Mouse (Mus musculus) neural tube, embryonic 11.5 days (tissue): ENCODE results near the gene Irgm1. TPM values are rescaled to one million over a fixed set of nuclear protein-coding genes. Genes with fewer than 3 reads are reported as not detected.
"Not testable (repeated sequence)": the region's sequence is repeated elsewhere in the genome, so short reads cannot be mapped to it uniquely, and the experiment has no call there.

ENCODE experiments used
- ATAC-seq: fragments of 200-750 bp; cut with Nextera tagmentation; 2 replicates; pipeline ENCODE4 v1.8.0; 2017; ENCODE audit warnings: moderate number of reproducible peaks, mild to moderate bottlenecking, moderate TSS enrichment, moderate library complexity; ENCODE audit not compliant: insufficient read depth, low FRiP score, low TSS enrichment
- DNase-seq: peaks from one replicate; pipeline ENCODE4 v3.0.0-alpha.2; 2015; ENCODE audit warnings: low spot score
- H3K27ac ChIP-seq: fragments of 300-500 bp; sonication (generic); 2 replicates; pipeline ENCODE4 v1.5.1; 2014; ENCODE audit warnings: low read depth, mild to moderate bottlenecking, low read length
- H3K27me3 ChIP-seq: fragments of 300-500 bp; sonication (generic); 2 replicates; pipeline ENCODE4 v1.6.1; 2014; ENCODE audit warnings: mild to moderate bottlenecking, low read length, mixed read lengths; ENCODE audit not compliant: control insufficient read depth, insufficient read depth
- H3K36me3 ChIP-seq: fragments of 300-500 bp; sonication (generic); 2 replicates; pipeline ENCODE4 v1.6.1; 2014; ENCODE audit warnings: mild to moderate bottlenecking, low read length, moderate library complexity, mixed read lengths; ENCODE audit not compliant: control insufficient read depth, insufficient read depth
- H3K4me1 ChIP-seq: fragments of 300-500 bp; sonication (generic); 2 replicates; pipeline ENCODE4 v1.6.1; 2014; ENCODE audit warnings: low read length, mixed read lengths; ENCODE audit not compliant: control insufficient read depth, insufficient read depth
- H3K4me2 ChIP-seq: fragments of 300-500 bp; sonication (generic); 2 replicates; pipeline ENCODE4 v1.6.1; 2014; ENCODE audit warnings: low read depth, mild to moderate bottlenecking, moderate library complexity
- H3K4me3 ChIP-seq: fragments of 300-500 bp; sonication (generic); 2 replicates; pipeline ENCODE4 v1.5.1; 2014; ENCODE audit warnings: low read depth, low read length
- H3K9ac ChIP-seq: fragments of 300-500 bp; sonication (generic); 2 replicates; pipeline ENCODE4 v1.6.1; 2014; ENCODE audit warnings: mild to moderate bottlenecking, low read length
- H3K9me3 ChIP-seq: fragments of 300-500 bp; sonication (generic); 2 replicates; pipeline ENCODE4 v1.6.1; 2016; ENCODE audit warnings: low read length; ENCODE audit not compliant: control insufficient read depth
- WGBS: fragments of 180-500 bp; shearing (Covaris S2); extraction: QIAGEN DNeasy Blood & Tissue Kit; methylation state at CpG from one replicate; pipeline ENCODE4 v1.1.7; 2014; 5-methylcytosine and 5-hydroxymethylcytosine counted together
- polyA plus RNA-seq: library from polyadenylated mRNA; unstranded; fragments of >200 nt; fragmentation: Nextera tagmentation; extraction: Ambion mirVana; gene quantifications from 2 replicates; pipeline ENCODE4 v1.2.1, GENCODE M21; 2014

The Irgm1 gene
- polyA plus RNA-seq: 1.8 and 2.8 TPM in 2 replicates

DNA sequence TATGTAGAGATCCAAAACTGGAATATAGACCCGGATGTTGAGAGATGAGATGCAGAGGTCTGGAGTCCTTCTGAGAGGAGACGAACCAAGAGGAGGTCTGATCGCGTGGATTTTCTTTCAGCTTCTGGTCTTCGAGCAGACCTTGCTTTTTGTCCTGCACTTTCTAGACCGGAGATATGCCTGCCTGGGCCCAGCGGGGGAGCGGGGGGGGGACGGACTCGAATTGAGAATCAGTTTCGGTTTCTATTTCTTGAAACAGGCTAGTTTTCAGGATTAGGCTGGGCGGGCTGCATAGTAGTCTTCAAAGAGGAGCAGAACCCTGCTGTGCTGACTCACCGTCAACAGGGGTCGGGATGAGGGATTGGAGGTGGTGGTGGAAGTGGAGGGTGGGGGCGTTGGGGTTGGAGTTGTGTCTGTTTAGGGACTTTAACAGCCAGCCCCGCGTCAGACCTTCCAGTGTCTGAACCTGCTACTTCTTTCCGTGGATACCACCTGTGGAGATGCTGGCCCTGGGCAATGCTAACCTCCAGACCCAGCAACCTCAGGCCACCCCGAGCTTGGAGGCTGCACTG is at the start of gene Irgm1:
Gene Irgm1 (minus strand): TSS at position 483 of the 572 bp plus-strand sequence.
- H3K27ac ChIP-seq: no peak within 1 kb of the TSS

DNA sequence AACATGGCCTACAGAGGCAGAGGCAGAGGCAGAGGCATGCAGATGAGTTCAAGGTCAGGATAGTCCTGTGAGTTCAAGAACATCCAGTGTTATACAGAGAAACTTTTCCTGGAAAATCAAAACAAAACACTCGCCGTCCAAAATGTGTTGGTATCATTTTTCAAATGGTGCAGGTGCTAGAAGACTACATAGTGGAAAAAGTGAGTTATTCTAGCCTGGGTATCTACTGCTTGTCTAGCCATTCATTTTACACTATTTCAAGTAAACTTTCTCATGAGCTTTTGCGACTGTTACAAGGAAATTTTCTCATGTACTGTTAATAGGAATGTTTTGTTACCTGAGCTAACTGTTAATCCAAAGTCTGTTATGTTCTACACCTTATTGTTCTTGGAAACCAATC is 46.9 kb upstream of the Irgm1 start:
- Histone ChIP-seq H3K9ac (no peak overlapping the region), H3K27me3 (no peaks in the 10 kb centered on the region), H3K4me2 (no peak overlapping the region), H3K27ac (no peak overlapping the region), H3K4me3 (no peak overlapping the region), H3K9me3 (no peaks in the 10 kb centered on the region), H3K4me1 (no peaks in the 10 kb centered on the region), H3K36me3 (no peaks in the 10 kb centered on the region)
- 94% methylated on average over 3 of the region's 3 CpGs for WGBS
- ATAC-seq: no peak
- no peak for DNase-seq

More for the DNA sequence above, at the start of gene Irgm1:
- peak within 1 kb of the TSS; percentile 43 for H3K4me2 ChIP-seq
- WGBS: 2% methylated on average over 19 of the region's 19 CpGs
- H3K4me3 ChIP-seq: peak within 1 kb of the TSS; percentile 38
- H3K36me3 ChIP-seq: no peaks in the 10 kb centered on the region
- H3K9ac ChIP-seq: peak within 1 kb of the TSS; percentile 54
- peak; percentile 48 for ATAC-seq
- 0 out of 2 replicates have a peak, but pooled peaks cover 3% of the 10 kb centered on the region for H3K4me1 ChIP-seq
- no peaks in the 10 kb centered on the region for H3K9me3 ChIP-seq
- DNase-seq: peak; percentile 45
- H3K27me3 ChIP-seq: no peaks in the 10 kb centered on the region

- Histone ChIP-seq H3K27ac (no peak overlapping the region), H3K4me1 (no peaks in the 10 kb centered on the region), H3K9me3 (no peaks in the 10 kb centered on the region), H3K27me3 (no peaks in the 10 kb centered on the region), H3K4me3 (no peak overlapping the region), H3K9ac (no peak overlapping the region), H3K36me3 (no peaks in the 10 kb centered on the region), H3K4me2 (no peak overlapping the region)
- ATAC-seq: no peak
- DNase-seq: no peak
- WGBS: 93% methylated on average over 1 of the region's 1 CpGs
Measured at GRCm38 (mm10) chr11:48913611-48914010, 42.1 kb upstream of the Irgm1 start.

GRCm38 (mm10) chr11:48908459-48908858 is 37.0 kb upstream of the Irgm1 start:
- DNase-seq (no peak), ATAC-seq (no peak)
- Histone ChIP-seq H3K27me3 (no peaks in the 10 kb centered on the region), H3K4me2 (no peak overlapping the region), H3K36me3 (no peaks in the 10 kb centered on the region), H3K27ac (no peak overlapping the region), H3K4me1 (no peaks in the 10 kb centered on the region), H3K9me3 (no peaks in the 10 kb centered on the region), H3K4me3 (no peak overlapping the region), H3K9ac (no peak overlapping the region)
- 74% methylated on average over 1 of the region's 1 CpGs for WGBS

DNA sequence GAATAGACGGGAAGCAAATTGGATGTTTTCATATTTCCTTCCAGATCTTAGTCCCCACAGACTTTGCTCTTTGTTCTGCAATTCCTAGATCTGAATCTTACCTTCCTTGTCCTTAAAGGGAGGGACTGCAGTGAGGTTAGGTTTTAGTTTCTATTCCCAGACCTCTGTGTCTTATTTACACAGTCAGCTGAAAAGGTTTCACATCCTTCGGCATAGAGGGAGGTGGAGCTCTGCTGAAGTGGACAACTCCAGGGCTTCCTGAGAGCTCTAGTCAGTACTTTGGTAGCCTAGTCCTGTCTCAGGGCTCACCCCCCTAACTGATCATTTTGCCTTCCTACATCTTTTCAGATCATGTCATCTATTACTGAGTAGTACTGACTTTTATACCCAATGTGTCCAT is 30.5 kb upstream of the Irgm1 start, which contains the start of gene Gm5431:
Gene Gm5431 (minus strand): TSS at position 194 of the 400 bp plus-strand sequence.
- Histone ChIP-seq H3K27ac (no peak within 1 kb of the TSS), H3K4me2 (no peak within 1 kb of the TSS), H3K4me1 (no peaks in the 10 kb centered on the region), H3K9ac (no peak within 1 kb of the TSS), H3K27me3 (no peaks in the 10 kb centered on the region), H3K9me3 (no peaks in the 10 kb centered on the region), H3K36me3 (no peaks in the 10 kb centered on the region), H3K4me3 (no peak within 1 kb of the TSS)
- ATAC-seq (no peak), DNase-seq (no peak)
- WGBS: 84% methylated on average over 2 of the region's 2 CpGs

- not testable (repeated sequence) for H3K27me3 ChIP-seq, DNase-seq, H3K36me3 ChIP-seq, H3K4me2 ChIP-seq, H3K9ac ChIP-seq, H3K4me3 ChIP-seq, H3K27ac ChIP-seq, H3K4me1 ChIP-seq, H3K9me3 ChIP-seq, ATAC-seq
- WGBS: 96% methylated on average over 1 of the region's 1 CpGs
Measured at GRCm38 (mm10) chr11:48901567-48901930, 30.1 kb upstream of the Irgm1 start.

DNA sequence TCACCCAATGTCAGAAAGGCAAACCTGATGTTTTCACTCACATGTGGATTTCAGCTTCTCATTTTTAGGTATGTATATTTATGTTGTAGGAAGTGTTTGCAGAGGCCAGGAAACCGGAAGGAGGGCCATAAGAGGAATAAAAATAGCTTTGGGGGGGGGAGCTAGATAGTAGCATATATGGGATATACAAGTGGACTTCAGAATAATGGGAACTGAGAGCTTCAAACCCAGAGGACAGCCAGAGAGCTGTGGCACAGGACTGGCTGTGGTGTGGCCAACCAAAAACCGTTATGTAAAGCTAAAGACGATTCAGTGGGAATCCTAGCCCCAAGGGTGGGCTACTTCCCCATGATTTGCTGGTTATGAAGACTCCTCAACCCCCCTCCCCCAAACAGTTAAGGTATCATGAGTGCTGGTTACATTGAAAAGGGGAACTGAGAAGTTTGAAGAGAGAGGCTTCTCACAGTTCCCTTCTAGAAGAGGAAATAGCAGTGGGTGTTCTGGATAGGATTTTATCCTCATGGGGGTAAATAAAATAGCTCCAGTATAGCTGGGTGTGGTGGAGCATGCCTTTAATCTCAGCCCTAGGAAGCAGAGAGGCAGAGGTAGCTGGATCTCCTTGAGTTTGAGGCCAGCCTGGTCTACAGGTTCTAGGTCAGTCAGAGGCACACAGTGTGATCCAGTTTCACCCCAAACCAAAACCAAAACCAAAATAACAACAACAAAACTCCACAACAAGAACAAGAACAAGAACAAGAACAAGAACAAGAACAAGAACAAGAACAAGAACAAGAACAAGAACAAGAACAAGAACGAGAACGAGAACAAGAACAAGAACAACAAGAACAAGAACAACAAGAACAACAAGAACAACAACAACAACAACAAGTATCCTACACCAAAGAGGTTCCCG is 29.4 kb upstream of the Irgm1 start:
- not testable (repeated sequence) for H3K9me3 ChIP-seq, H3K4me1 ChIP-seq, H3K4me3 ChIP-seq, H3K27me3 ChIP-seq, H3K36me3 ChIP-seq, DNase-seq, ATAC-seq, H3K4me2 ChIP-seq, H3K27ac ChIP-seq, H3K9ac ChIP-seq
- WGBS: 79% methylated on average over 6 of the region's 6 CpGs

GRCm38 (mm10) chr11:48898812-48899431 is 27.4 kb upstream of the Irgm1 start:
- Histone ChIP-seq H3K36me3 (no peaks in the 10 kb centered on the region), H3K4me2 (no peak overlapping the region), H3K4me3 (no peak overlapping the region), H3K27ac (no peak overlapping the region), H3K27me3 (no peaks in the 10 kb centered on the region), H3K9me3 (no peaks in the 10 kb centered on the region), H3K4me1 (no peaks in the 10 kb centered on the region), H3K9ac (no peak overlapping the region)
- 76% methylated on average over 2 of the region's 2 CpGs for WGBS
- DNase-seq (no peak), ATAC-seq (no peak)
